ENCODE assay signal across 16 mouse cellular contexts in genomic region chr12:103358951-103359801, GRCm38 (mm10). TPM values are rescaled to one million over a fixed set of nuclear protein-coding genes. Genes with fewer than 3 reads are reported as not detected.
DNase-seq lines count a peak whose midpoint lies in the region; ATAC-seq and TF ChIP-seq lines count a peak whose summit lies in the region.
"Had no signal": no experiment of that assay in that cellular context is flagged by ENCODE, and none has a peak within 500 bp of the region (broad histone marks: within the 10 kb centered on the region; RNA-seq: fewer than 3 reads in every experiment).

No protein-coding gene starts in this region.

- TF ChIP-seq EP300 in CH12.LX (IDR thresholded peaks at IDR 0.05; ENCODE audit: low read length) = peak; percentile 38

- peak overlapping the region; percentile 35 for H3K4me2 ChIP-seq in CH12.LX (ENCODE audit: insufficient read depth, low read depth, poor library complexity, severe bottlenecking)
- H3K4me2 ChIP-seq: lung, embryonic 14.5 days; midbrain, embryonic 15.5 days had no signal

- peak; percentile 64 for ATAC-seq in frontal cortex, adult (ENCODE audit: low TSS enrichment)
- ATAC-seq: forebrain, postnatal 0 days; midbrain, embryonic 15.5 days had no signal

- DNase-seq in frontal cortex, adult 2 months (ENCODE audit: extremely low spot score in 1 of 2, low spot score in 1 of 2) = no peak
- DNase-seq in layer of hippocampus, adult 2 months (ENCODE audit: low spot score in 2 of 2) = no peak
- no peak for DNase-seq in layer of hippocampus, adult 9-11 months
- peak; percentile 82 for DNase-seq in CH12.LX (ENCODE audit: extremely low read depth)
- peak; percentile 78 for DNase-seq in gastrocnemius, postnatal 25 days
- DNase-seq in cerebellum, postnatal 4 days (ENCODE audit: low spot score in 2 of 2) = no peak
- DNase-seq in kidney, adult 2 months = no peak
- DNase-seq: embryo, embryonic 11 days; forebrain, postnatal 0 days; kidney, postnatal 4 days; lung, embryonic 14.5 days; thymus, adult 2 months had no signal

- TF ChIP-seq RAD21 in CH12.LX (IDR thresholded peaks at IDR 0.05; ENCODE audit: low read depth, low read length) = no peak

- H3K4me1 ChIP-seq in CH12.LX (ENCODE audit: control insufficient read depth in 1 of 2, insufficient read depth in 2 of 2) = peaks cover 23 to 61% of the 10 kb centered on the region in 2 experiments
- H3K4me1 ChIP-seq in kidney, adult 2 months (ENCODE audit: control insufficient read depth, insufficient read depth, low read length) = no peaks in the 10 kb centered on the region
- H3K4me1 ChIP-seq: midbrain, embryonic 15.5 days had no signal

- dilution Hi-C loops in CH12.LX (cut with MboI; ENCODE audit: extremely low pct_ligation_motif_present, extremely low pct_unique_long_range_greater_than_20kb, low sequenced_read_pairs) = no loop called here

- H3K27me3 ChIP-seq in CH12.LX (replicated peaks) = peaks cover 2% of the 10 kb centered on the region
- no peaks in the 10 kb centered on the region for H3K27me3 ChIP-seq in kidney, adult 2 months (replicated peaks; ENCODE audit: control insufficient read depth, insufficient read depth, low read length)
- H3K27me3 ChIP-seq: midbrain, embryonic 15.5 days had no signal

- no peak overlapping the region for H3K9ac ChIP-seq in CH12.LX (ENCODE audit: insufficient read depth, low read depth)
- H3K9ac ChIP-seq: forebrain, postnatal 0 days; lung, embryonic 14.5 days; midbrain, embryonic 15.5 days had no signal

- no peaks in the 10 kb centered on the region for H3K36me3 ChIP-seq in CH12.LX (replicated peaks in 1 of 2; ENCODE audit: control insufficient read depth in 1 of 2, insufficient read depth in 1 of 2, low read length in 1 of 2)
- H3K36me3 ChIP-seq in kidney, adult 2 months (ENCODE audit: control insufficient read depth, insufficient read depth, low read length) = no peaks in the 10 kb centered on the region
- H3K36me3 ChIP-seq: midbrain, embryonic 15.5 days had no signal

- WGBS in kidney, adult 2 months = 44% methylated on average over 4 of the region's 4 CpGs

- peaks cover 4% of the 10 kb centered on the region for H3K9me3 ChIP-seq in CH12.LX (replicated peaks; ENCODE audit: low read length)
- H3K9me3 ChIP-seq: midbrain, embryonic 15.5 days had no signal

- no peak for TF ChIP-seq POLR2A in CH12.LX (IDR thresholded peaks at IDR 0.05; ENCODE audit: low read depth, low read length)
- TF ChIP-seq POLR2A in kidney, adult 2 months (IDR thresholded peaks at IDR 0.05; ENCODE audit: low read depth, low read length) = no peak

- in situ Hi-C loops in CH12.LX (cut with MboI; ENCODE audit: low pct_ligation_motif_present, low pct_unique_long_range_greater_than_20kb, low sequenced_read_pairs) = no loop called here

- H3K4me3 ChIP-seq in layer of hippocampus, adult 2 months = no peak overlapping the region
- no peak overlapping the region for H3K4me3 ChIP-seq in CH12.LX (replicated peaks in 1 of 3; ENCODE audit: low read depth in 2 of 3, low read length in 2 of 3, poor library complexity in 1 of 3)
- no peak overlapping the region for H3K4me3 ChIP-seq in kidney, adult 2 months (ENCODE audit: insufficient read depth, low read depth, low read length)
- H3K4me3 ChIP-seq: midbrain, embryonic 15.5 days had no signal

- no peaks in the 10 kb centered on the region for H3K79me2 ChIP-seq in CH12.LX (replicated peaks; ENCODE audit: control insufficient read depth, extremely low read depth, insufficient read depth, poor library complexity, severe bottlenecking)

- no peak for TF ChIP-seq CTCF in layer of hippocampus, adult 2 months (conservative IDR thresholded peaks at IDR 0.05)
- TF ChIP-seq CTCF in CH12.LX (conservative IDR thresholded peaks at IDR 0.05 in 1 of 2, IDR thresholded peaks at IDR 0.05 in 1 of 2; ENCODE audit: low read depth in 2 of 2, low read length in 2 of 2) = no peak
- no peak for TF ChIP-seq CTCF in kidney, adult 2 months (conservative IDR thresholded peaks at IDR 0.05; ENCODE audit: insufficient read depth, insufficient read length, low read depth, low read length)

- peak overlapping the region; percentile 67 for H3K27ac ChIP-seq in layer of hippocampus, adult 2 months
- H3K27ac ChIP-seq in CH12.LX (ENCODE audit: insufficient read depth, low read depth) = peak overlapping the region; percentile 12; the same call in 1 of the 2 replicates
- H3K27ac ChIP-seq in kidney, adult 2 months (ENCODE audit: insufficient read depth, low read depth, low read length) = no peak overlapping the region
- H3K27ac ChIP-seq: midbrain, embryonic 15.5 days had no signal

TF ChIP-seq in CH12.LX, 34 proteins besides CTCF, POLR2A, EP300 and RAD21:
- TF ChIP-seq UBTF (IDR thresholded peaks at IDR 0.05; ENCODE audit: low read depth, low read length) = 0 out of 2 replicates have a peak, but pooled peaks have one; percentile 35
- peak; percentile 16; the same call in 1 of the 2 replicates for TF ChIP-seq IRF4 (IDR thresholded peaks at IDR 0.05; ENCODE audit: low read depth, low read length)
- TF ChIP-seq ETS1 (conservative IDR thresholded peaks at IDR 0.05; ENCODE audit: low read depth, low read length) = peak; percentile 47
- peak; percentile 85 for TF ChIP-seq TCF12 (IDR thresholded peaks at IDR 0.05; ENCODE audit: low read depth, low read length)
- TF ChIP-seq HCFC1 (IDR thresholded peaks at IDR 0.05; ENCODE audit: low read depth, low read length) = no peak
- 0 out of 2 replicates have a peak, but pooled peaks have one; percentile 66 for TF ChIP-seq MEF2A (IDR thresholded peaks at IDR 0.05; ENCODE audit: borderline replicate concordance, low read depth, low read length)
- no peak for TF ChIP-seq CHD2 (IDR thresholded peaks at IDR 0.05; ENCODE audit: low read length)
- TF ChIP-seq JUN (IDR thresholded peaks at IDR 0.05; ENCODE audit: insufficient read depth, low read depth, low read length) = no peak
- TF ChIP-seq BHLHE40 (IDR thresholded peaks at IDR 0.05; ENCODE audit: low read depth, low read length) = peak; percentile 71
- 0 out of 2 replicates have a peak, but pooled peaks have one; percentile 38 for TF ChIP-seq MAFK (IDR thresholded peaks at IDR 0.05; ENCODE audit: insufficient replicate concordance, low read length)
- no peak for TF ChIP-seq SMC3 (IDR thresholded peaks at IDR 0.05; ENCODE audit: low read depth, low read length)
- TF ChIP-seq KAT2A (IDR thresholded peaks at IDR 0.05; ENCODE audit: insufficient replicate concordance, low read length) = 0 out of 2 replicates have a peak, but pooled peaks have one; percentile 28
TF ChIP-seq in CH12.LX: peak in this region for 8.

RNA-seq across cellular contexts. Expression of gene Asb2, which starts 3.4 kb away (rescaled TPM):
- polyA plus RNA-seq in frontal cortex, adult 2 months (2012; rRNA removed) = 7.6 TPM in 2 replicates
- 1 to 10 TPM; 2.0 to 2.3 TPM for total RNA-seq in layer of hippocampus, adult 2 months (2021)
- 4.1 and 5.5 TPM in 2 replicates for total RNA-seq in CH12.LX (2012; rRNA removed)
- 5.3 and 6.2 TPM in 2 replicates for total RNA-seq in CH12.LX (2014; rRNA removed)
- 2.7 and 3.0 TPM in 2 replicates for polyA plus RNA-seq in CH12.LX (2012; ENCODE audit: insufficient read length, low read depth)
- 100 to 1,000 TPM; 196 to 518 TPM for total RNA-seq in gastrocnemius, postnatal 25 days (2021)
- polyA plus RNA-seq in kidney, adult 2 months (2012; rRNA removed) = 6.7 and 10.7 TPM in 2 replicates
- total RNA-seq: MEL had no signal

RNA-seq across cellular contexts. Expression of gene Otub2, which starts 29.3 kb away (rescaled TPM):
- 23.6 and 24.4 TPM in 2 replicates for polyA plus RNA-seq in frontal cortex, adult 2 months (2012; rRNA removed)
- total RNA-seq in layer of hippocampus, adult 2 months (2021) = 10 to 100 TPM; 45.2 to 48.6 TPM
- 5.4 and 11.5 TPM in 2 replicates for total RNA-seq in CH12.LX (2012; rRNA removed)
- total RNA-seq in CH12.LX (2014; rRNA removed) = 6.8 and 7.6 TPM in 2 replicates
- 3.0 and 3.1 TPM in 2 replicates for polyA plus RNA-seq in CH12.LX (2012; ENCODE audit: insufficient read length, low read depth)
- 1 to 10 TPM; 2.0 to 3.5 TPM for total RNA-seq in gastrocnemius, postnatal 25 days (2021)
- polyA plus RNA-seq in kidney, adult 2 months (2012; rRNA removed) = 3.9 and 4.0 TPM in 2 replicates

RNA-seq across cellular contexts. Expression of gene Fam181a, which starts 48.4 kb away (rescaled TPM):
- polyA plus RNA-seq in frontal cortex, adult 2 months (2012; rRNA removed) = 4.6 and 7.1 TPM in 2 replicates
- 1 to 10 TPM; 1.5 to 2.3 TPM for total RNA-seq in layer of hippocampus, adult 2 months (2021)
- total RNA-seq in CH12.LX (2012; rRNA removed) = not detected in 2 replicates
- not detected in 2 replicates for total RNA-seq in CH12.LX (2014; rRNA removed)
- polyA plus RNA-seq in CH12.LX (2012; ENCODE audit: insufficient read length, low read depth) = not detected in 2 replicates
- total RNA-seq in gastrocnemius, postnatal 25 days (2021) = not detected
- polyA plus RNA-seq in kidney, adult 2 months (2012; rRNA removed) = 0.05 and 0.08 TPM in 2 replicates
- total RNA-seq: MEL had no signal
- polyA plus RNA-seq: spleen, adult 2 months; thymus, adult 2 months had no signal

RNA-seq across cellular contexts. Expression of gene 9330161L09Rik, which starts 48.4 kb away (rescaled TPM):
- 1.00 and 1.6 TPM in 2 replicates for polyA plus RNA-seq in frontal cortex, adult 2 months (2012; rRNA removed)
- total RNA-seq in layer of hippocampus, adult 2 months (2021) = 1 to 10 TPM; 3.5 to 4.0 TPM
- total RNA-seq in CH12.LX (2012; rRNA removed) (0.34 and 1.2 TPM in 2 replicates), CH12.LX (2014; rRNA removed) (0.24 and 0.50 TPM in 2 replicates)
- 0.33 and 0.54 TPM in 2 replicates for polyA plus RNA-seq in CH12.LX (2012; ENCODE audit: insufficient read length, low read depth)
- total RNA-seq in gastrocnemius, postnatal 25 days (2021) = under 1 TPM; 0.46 to 0.74 TPM
- 0.81 and 0.88 TPM in 2 replicates for polyA plus RNA-seq in kidney, adult 2 months (2012; rRNA removed)

Comparison
In these comparisons a context has a peak if more than half of its experiments do, and no peak if none do; other contexts are left out.
1. DNase-seq: peak in CH12.LX (single experiment) and gastrocnemius, postnatal 25 days (single experiment); none in frontal cortex, adult 2 months (0 of 2), layer of hippocampus, adult 2 months (0 of 2), layer of hippocampus, adult 9-11 months (single experiment), cerebellum, postnatal 4 days (0 of 2) and kidney, adult 2 months (single experiment).
2. RNA of gene Asb2, which starts 3.4 kb away (total RNA-seq): 196 to 518 TPM in gastrocnemius, postnatal 25 days; 4.1 to 6.2 TPM in CH12.LX and 2.0 to 2.3 TPM in layer of hippocampus, adult 2 months; every median in the first group is over 10 times any median in the second.